Mouse (Mus musculus) midbrain, embryonic 16.5 days (tissue): ENCODE measurements at regions not wholly inside any gene's neighbourhood (a gene's known extent, or its start where the extent isn't known, plus 50 kb on each side); places are given as distances from the start of the nearest gene placed in this dataset.

Experiments used
- ATAC-seq: fragments of 200-750 bp; cut with Nextera tagmentation; 2 replicates; pipeline ENCODE4 v1.8.0; 2017; ENCODE audit warnings: moderate TSS enrichment
- H3K27ac ChIP-seq: fragments of 300-500 bp; sonication (generic); 2 replicates; pipeline ENCODE4 v1.5.1; 2014; ENCODE audit warnings: mild to moderate bottlenecking, low read length, mixed read lengths
- H3K27me3 ChIP-seq: fragments of 300-500 bp; sonication (generic); 2 replicates; pipeline ENCODE4 v1.6.1; 2014; ENCODE audit warnings: low read depth, low read length, mixed read lengths; ENCODE audit not compliant: control insufficient read depth, insufficient read depth
- H3K36me3 ChIP-seq: fragments of 300-500 bp; sonication (generic); 2 replicates; pipeline ENCODE4 v1.6.1; 2014; ENCODE audit warnings: mild to moderate bottlenecking, low read length, moderate library complexity, mixed read lengths; ENCODE audit not compliant: control insufficient read depth, insufficient read depth
- H3K4me1 ChIP-seq: fragments of 300-500 bp; sonication (generic); 2 replicates; pipeline ENCODE4 v1.6.1; 2014; ENCODE audit warnings: mild to moderate bottlenecking, low read length, mixed read lengths; ENCODE audit not compliant: control insufficient read depth, insufficient read depth
- H3K4me2 ChIP-seq: fragments of 300-500 bp; sonication (generic); 2 replicates; pipeline ENCODE4 v1.6.1; 2014; ENCODE audit warnings: mild to moderate bottlenecking, low read length, mixed read lengths
- H3K4me3 ChIP-seq: fragments of 300-500 bp; sonication (generic); 2 replicates; pipeline ENCODE4 v1.5.1; 2014; ENCODE audit warnings: low read depth, mild to moderate bottlenecking, low read length, moderate library complexity, mixed read lengths
- H3K9ac ChIP-seq: fragments of 300-500 bp; sonication (generic); 2 replicates; pipeline ENCODE4 v1.6.1; 2014; ENCODE audit warnings: low read depth, low read length, mixed read lengths
- H3K9me3 ChIP-seq: fragments of 300-500 bp; sonication (generic); replicated peaks from 2 replicates; pipeline ENCODE4 v1.6.1; 2014; ENCODE audit warnings: mild to moderate bottlenecking, low read length, mixed read lengths; ENCODE audit not compliant: control insufficient read depth, poor library complexity, severe bottlenecking
- WGBS: fragments of 180-500 bp; shearing (Covaris S2); extraction: QIAGEN DNeasy Blood & Tissue Kit; methylation state at CpG from one replicate; pipeline ENCODE4 v1.1.7; 2014; 5-methylcytosine and 5-hydroxymethylcytosine counted together

GRCm38 (mm10) chr3:66374603-66375002 is 78.0 kb upstream of the Veph1 start:
- H3K4me3 ChIP-seq, result no peak overlapping the region
- no peaks in the 10 kb centered on the region for H3K9me3 ChIP-seq
- H3K4me2 ChIP-seq, result no peak overlapping the region
- no peak overlapping the region for H3K27ac ChIP-seq
- ATAC-seq, result no peak
- no peaks in the 10 kb centered on the region for H3K27me3 ChIP-seq
- no peaks in the 10 kb centered on the region for H3K36me3 ChIP-seq
- WGBS, result 92% methylated on average over 4 of the region's 4 CpGs
- no peak overlapping the region for H3K9ac ChIP-seq
- H3K4me1 ChIP-seq, result no peaks in the 10 kb centered on the region

- Histone ChIP-seq H3K9me3 (no peaks in the 10 kb centered on the region), H3K4me1 (no peaks in the 10 kb centered on the region), H3K4me2 (no peak overlapping the region), H3K27me3 (no peaks in the 10 kb centered on the region), H3K27ac (no peak overlapping the region), H3K4me3 (no peak overlapping the region), H3K9ac (no peak overlapping the region), H3K36me3 (no peaks in the 10 kb centered on the region)
- WGBS, result 84% methylated on average over 8 of the region's 8 CpGs
- ATAC-seq, result no peak
Measured at GRCm38 (mm10) chr3:66373807-66374575, 77.4 kb upstream of the Veph1 start.
